Mouse (Mus musculus) bone marrow macrophage, adult 2 months (primary cell): ENCODE data around the gene Nid2. TPM values are rescaled to one million over a fixed set of nuclear protein-coding genes. Genes with fewer than 3 reads are reported as not detected.

ENCODE experiments used
- H3K27ac ChIP-seq: 2 replicates; pipeline ENCODE4 v1.5.1; 2012; ENCODE audit warnings: low read depth, low read length; ENCODE audit not compliant: insufficient read depth
- H3K4me1 ChIP-seq: 2 replicates; pipeline ENCODE4 v1.6.1; 2012; ENCODE audit warnings: low read length; ENCODE audit not compliant: control insufficient read depth, insufficient read depth
- H3K4me3 ChIP-seq: 2 replicates; pipeline ENCODE4 v1.5.1; 2012; ENCODE audit warnings: mild to moderate bottlenecking, low read length, moderate library complexity; ENCODE audit not compliant: insufficient read depth
- CTCF ChIP-seq: IDR thresholded peaks from 2 replicates; pipeline ENCODE4 v1.5.1; 2012; ENCODE audit warnings: low read depth, mild to moderate bottlenecking, low read length, moderate library complexity
- POLR2A ChIP-seq: IDR thresholded peaks from 2 replicates; pipeline ENCODE4 v1.6.1; 2012; ENCODE audit warnings: mild to moderate bottlenecking, low read depth, low read length, borderline replicate concordance
- polyA plus RNA-seq: library from polyadenylated mRNA; stranded (reverse); fragments of >200 nt; gene quantifications from 2 replicates; pipeline ENCODE4 v1.2.4, GENCODE M21; 2012; ENCODE audit not compliant: missing spikeins, insufficient read depth, insufficient read length

Gene Nid2
- polyA plus RNA-seq, 1 experiment: 1.5 TPM

- peaks cover 7% of the 10 kb centered on the region for H3K4me1 ChIP-seq
- no peak overlapping the region for H3K27ac ChIP-seq
- no peak for TF ChIP-seq POLR2A
- TF ChIP-seq CTCF: peak; percentile 71
- H3K4me3 ChIP-seq: peak overlapping the region; percentile 30
Measured at GRCm38 (mm10) chr14:19839600-19840332, 88.7 kb downstream of the Nid2 start.

DNA sequence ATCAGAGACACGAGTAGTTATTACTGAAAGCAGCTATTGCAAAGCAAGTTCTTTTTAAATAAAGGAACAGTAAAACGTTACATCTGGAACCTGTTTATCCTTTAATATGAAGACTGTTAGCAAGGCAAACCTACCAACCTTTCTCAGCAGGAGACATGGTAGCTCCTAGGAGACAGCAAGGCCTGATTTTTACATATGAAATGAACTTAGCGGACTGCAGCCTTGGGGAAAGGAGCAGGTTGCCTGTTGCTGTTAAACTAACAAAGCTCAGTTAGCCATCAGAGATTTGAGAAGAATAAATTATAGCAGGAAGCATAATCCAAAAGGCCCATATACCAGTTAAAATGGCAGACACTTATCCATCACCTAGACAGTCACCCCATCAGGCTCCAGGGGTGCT lies 102.4 kb downstream of the Nid2 start:
- TF ChIP-seq POLR2A (no peak), CTCF (no peak)
- Histone ChIP-seq H3K4me3 (no peak overlapping the region), H3K4me1 (peaks cover 4% of the 10 kb centered on the region), H3K27ac (no peak overlapping the region)

- H3K4me3 ChIP-seq: no peak overlapping the region
- TF ChIP-seq POLR2A (no peak), CTCF (no peak)
- no peak overlapping the region for H3K27ac ChIP-seq
- H3K4me1 ChIP-seq: peaks cover 4% of the 10 kb centered on the region
Measured at GRCm38 (mm10) chr14:19858279-19858678, 107.2 kb downstream of the Nid2 start.

DNA sequence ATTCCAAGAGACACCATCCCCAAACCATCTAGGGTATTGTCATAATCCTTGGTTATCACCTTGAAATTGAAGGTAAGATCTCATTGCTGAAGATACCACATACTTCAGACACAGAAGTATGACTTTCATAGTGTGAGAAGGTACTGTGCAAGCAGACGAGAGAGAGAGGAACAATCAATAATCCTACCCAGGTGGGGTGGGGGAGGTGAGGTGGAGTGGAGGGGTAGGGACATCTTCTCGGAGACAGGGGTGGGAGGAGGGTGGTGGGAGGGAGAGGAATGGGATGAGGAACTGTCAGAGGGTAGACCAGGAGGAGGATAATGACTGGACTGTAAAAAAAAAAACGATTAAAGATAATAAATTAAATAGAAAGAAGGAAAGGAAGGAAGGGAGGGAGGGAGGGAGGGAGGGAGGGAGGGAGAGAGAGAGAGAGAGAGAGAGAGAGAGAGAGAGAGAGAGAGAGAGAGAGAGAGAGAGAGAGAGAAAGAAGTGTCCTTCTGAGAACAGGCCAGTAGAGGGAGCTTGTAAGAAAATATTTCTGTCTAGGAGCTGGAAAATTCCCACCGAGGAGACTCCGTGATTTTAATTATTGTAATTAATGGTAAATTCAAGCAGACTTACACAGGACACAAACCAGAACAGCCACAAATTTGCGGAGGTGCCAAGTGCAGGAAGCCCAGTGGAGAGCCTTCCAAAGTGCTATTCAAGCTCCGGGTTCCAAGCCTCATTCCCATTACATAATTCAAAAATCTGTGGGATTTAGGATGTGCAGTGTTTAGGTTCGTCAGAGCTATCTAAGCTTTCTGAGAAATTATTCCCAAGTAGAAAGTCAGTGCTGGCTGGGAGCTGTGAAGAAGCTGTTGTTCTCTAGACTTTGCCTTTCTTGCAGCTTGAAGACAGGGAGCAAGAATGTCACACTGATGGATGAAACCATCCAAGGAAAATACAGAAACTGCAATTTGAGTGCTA lies 108.0 kb downstream of the Nid2 start:
- TF ChIP-seq CTCF (no peak), POLR2A (no peak)
- peaks cover 4% of the 10 kb centered on the region for H3K4me1 ChIP-seq
- no peak overlapping the region for H3K4me3 ChIP-seq
- no peak overlapping the region for H3K27ac ChIP-seq

DNA sequence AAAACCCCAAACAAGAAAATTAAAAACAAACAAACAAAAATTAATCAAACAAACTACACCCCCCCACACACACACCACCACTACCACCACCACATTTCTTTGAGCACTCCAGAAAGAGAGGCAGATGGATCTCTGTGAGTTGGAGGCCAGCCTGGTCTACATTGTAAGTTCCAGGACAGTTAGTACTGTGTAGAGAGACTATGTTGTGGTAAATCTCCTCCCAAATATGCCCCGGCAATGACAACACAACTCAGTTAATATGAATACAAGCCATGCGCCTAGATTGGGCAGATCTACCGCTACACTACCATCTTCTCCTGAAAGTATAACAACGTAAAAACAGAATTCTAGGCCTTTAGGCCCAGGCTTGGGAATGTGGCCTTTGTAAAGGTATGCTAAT lies 109.2 kb downstream of the Nid2 start:
- TF ChIP-seq POLR2A (no peak), CTCF (no peak)
- Histone ChIP-seq H3K4me1 (peaks cover 4% of the 10 kb centered on the region), H3K27ac (no peak overlapping the region), H3K4me3 (no peak overlapping the region)

Other genes with a start within 250 kb of the Nid2 start
- not detected in 2 replicates for gene Gm2244, start 201.3 kb upstream of the Nid2 start, polyA plus RNA-seq
- not detected in 2 replicates for gene Gm2237, start 166.1 kb upstream of the Nid2 start, polyA plus RNA-seq
- not detected in 2 replicates for gene Gm5458, start 148.7 kb upstream of the Nid2 start, polyA plus RNA-seq
- gene Rtraf, start 72.6 kb downstream of the Nid2 start, polyA plus RNA-seq: 100.0 and 110 TPM in 2 replicates
- 210 and 216 TPM in 2 replicates for gene Gng2, start 226.4 kb downstream of the Nid2 start, polyA plus RNA-seq